8 mouse cellular contexts compared by ENCODE assay signal in genomic region chr9:77825380-77825961, GRCm38 (mm10).
DNase-seq lines count a peak whose midpoint lies in the region; ATAC-seq and TF ChIP-seq lines count a peak whose summit lies in the region.

No protein-coding gene starts in this region.

- no peak overlapping the region for H3K4me3 ChIP-seq in layer of hippocampus, adult 2 months
- no peak overlapping the region for H3K4me3 ChIP-seq in G1E (ENCODE audit: low read depth, low read length)
- no peak overlapping the region for H3K4me3 ChIP-seq in liver, embryonic 11.5 days (ENCODE audit: low read depth, low read length)
- H3K4me3 ChIP-seq in forebrain, embryonic 10.5 days = no peak overlapping the region

- no peak overlapping the region for H3K4me2 ChIP-seq in liver, embryonic 11.5 days

- peaks cover 5% of the 10 kb centered on the region; the same call in 1 of the 2 replicates for H3K27me3 ChIP-seq in G1E (ENCODE audit: insufficient read depth, low read length)
- no peaks in the 10 kb centered on the region for H3K27me3 ChIP-seq in liver, embryonic 11.5 days (replicated peaks; ENCODE audit: control insufficient read depth, insufficient read depth, low read length)
- H3K27me3 ChIP-seq in forebrain, embryonic 10.5 days (ENCODE audit: poor library complexity, severe bottlenecking) = no peaks in the 10 kb centered on the region

- peak; percentile 83 for ATAC-seq in G1E (ENCODE audit: extremely low read depth, insufficient number of reproducible peaks, low FRiP score, poor library complexity, severe bottlenecking)
- peak; percentile 61 for ATAC-seq in liver, embryonic 11.5 days (replicated peaks; ENCODE audit: low FRiP score)

- no peaks in the 10 kb centered on the region for H3K36me3 ChIP-seq in G1E (replicated peaks)
- no peaks in the 10 kb centered on the region for H3K36me3 ChIP-seq in liver, embryonic 11.5 days (ENCODE audit: control insufficient read depth, insufficient read depth, low read length)
- H3K36me3 ChIP-seq in forebrain, embryonic 10.5 days (replicated peaks) = no peaks in the 10 kb centered on the region

- peaks cover 15% of the 10 kb centered on the region for H3K4me1 ChIP-seq in G1E (ENCODE audit: insufficient read depth, low read depth, low read length)
- H3K4me1 ChIP-seq in liver, embryonic 11.5 days (replicated peaks; ENCODE audit: control insufficient read depth, insufficient read depth, low read length) = peaks cover 2% of the 10 kb centered on the region; the same call in 1 of the 2 replicates
- H3K4me1 ChIP-seq in forebrain, embryonic 10.5 days = peaks cover 13% of the 10 kb centered on the region

- no peak for DNase-seq in layer of hippocampus, adult 2 months (ENCODE audit: low spot score in 2 of 2)
- DNase-seq in layer of hippocampus, postnatal 10 days (ENCODE audit: low spot score in 2 of 2) = no peak
- peak; percentile 27 for DNase-seq in G1E (ENCODE audit: low spot score)
- DNase-seq in gastrocnemius, adult 18-20 months (ENCODE audit: low spot score) = peak; percentile 21
- DNase-seq in liver, embryonic 11.5 days (ENCODE audit: low spot score) = no peak
- no peak for DNase-seq in left cerebral cortex, adult 9 months (ENCODE audit: low spot score in 2 of 2)
- no peak for DNase-seq in forebrain, embryonic 10.5 days (ENCODE audit: extremely low spot score, low spot score)
- no peak for DNase-seq in cerebellum, adult 9-10 months

- no peak for TF ChIP-seq CTCF in layer of hippocampus, adult 2 months (conservative IDR thresholded peaks at IDR 0.05)
- TF ChIP-seq CTCF in G1E (IDR thresholded peaks at IDR 0.05; ENCODE audit: low read depth, low read length) = no peak

- H3K27ac ChIP-seq in layer of hippocampus, adult 2 months = peak overlapping the region; percentile 77
- H3K27ac ChIP-seq in liver, embryonic 11.5 days (ENCODE audit: low read depth, low read length) = no peak overlapping the region
- H3K27ac ChIP-seq in forebrain, embryonic 10.5 days = no peak overlapping the region

- H3K9ac ChIP-seq in liver, embryonic 11.5 days (ENCODE audit: low read depth, low read length) = no peak overlapping the region

- H3K9me3 ChIP-seq in G1E (replicated peaks) = peaks cover 2% of the 10 kb centered on the region; the same call in 1 of the 2 replicates
- H3K9me3 ChIP-seq in liver, embryonic 11.5 days (ENCODE audit: control insufficient read depth, low read length) = no peaks in the 10 kb centered on the region
- peaks cover 3% of the 10 kb centered on the region; the same call in 1 of the 2 replicates for H3K9me3 ChIP-seq in forebrain, embryonic 10.5 days

- 19% methylated on average over 7 of the region's 7 CpGs for WGBS in liver, embryonic 11.5 days
- WGBS in forebrain, embryonic 10.5 days = 20% methylated on average over 7 of the region's 7 CpGs

Comparison
In these comparisons a context has a peak if more than half of its experiments do, and no peak if none do; other contexts are left out.
1. DNase-seq: peak in G1E (single experiment) and gastrocnemius, adult 18-20 months (single experiment); none in layer of hippocampus, adult 2 months (0 of 2), layer of hippocampus, postnatal 10 days (0 of 2), liver, embryonic 11.5 days (single experiment), left cerebral cortex, adult 9 months (0 of 2), forebrain, embryonic 10.5 days (single experiment) and cerebellum, adult 9-10 months (single experiment).